Mouse (Mus musculus) G1E (cell line): ENCODE data around the gene Wwox. TPM values are rescaled to one million over a fixed set of nuclear protein-coding genes. Genes with fewer than 3 reads are reported as not detected.

Experiments used
- ATAC-seq: 2 replicates; pipeline ENCODE4 v1.8.0; 2016; ENCODE audit warnings: mild to moderate bottlenecking; ENCODE audit not compliant: insufficient number of reproducible peaks, poor library complexity, low FRiP score, severe bottlenecking; ENCODE audit errors: extremely low read depth
- DNase-seq: peaks from one replicate; pipeline ENCODE4 v3.0.0; 2012; ENCODE audit warnings: low spot score
- H3K27me3 ChIP-seq: 2 replicates; pipeline ENCODE4 v1.6.1; 2012; ENCODE audit warnings: mild to moderate bottlenecking, low read length, inconsistent platforms; ENCODE audit not compliant: insufficient read depth
- H3K36me3 ChIP-seq: replicated peaks from 2 replicates; pipeline ENCODE3; 2012; ENCODE audit warnings: mild to moderate bottlenecking, inconsistent platforms
- H3K4me1 ChIP-seq: 2 replicates; pipeline ENCODE4 v1.6.1; 2012; ENCODE audit warnings: low read depth, low read length, inconsistent platforms, mixed read lengths; ENCODE audit not compliant: insufficient read depth
- H3K4me3 ChIP-seq: 2 replicates; pipeline ENCODE4 v1.5.1; 2012; ENCODE audit warnings: low read depth, mild to moderate bottlenecking, inconsistent platforms, low read length, moderate library complexity, mixed read lengths
- H3K9me3 ChIP-seq: replicated peaks from 2 replicates; pipeline ENCODE4 v1.6.1; 2012; ENCODE audit warnings: inconsistent platforms
- CTCF ChIP-seq: IDR thresholded peaks from 2 replicates; pipeline ENCODE4 v1.5.1; 2012; ENCODE audit warnings: low read depth, low read length, inconsistent platforms, mixed read lengths
- GATA1 ChIP-seq: IDR thresholded peaks from 2 replicates; pipeline ENCODE4 v1.6.1; 2012; ENCODE audit warnings: borderline replicate concordance, low read length, inconsistent platforms, mixed read lengths
- GATA2 ChIP-seq: IDR thresholded peaks from 2 replicates; pipeline ENCODE4 v1.6.1; 2012; ENCODE audit warnings: low read depth, low read length, inconsistent platforms, borderline replicate concordance
- POLR2AphosphoS5 ChIP-seq: IDR thresholded peaks from 2 replicates; pipeline ENCODE4 v1.6.1; 2012; ENCODE audit warnings: low read depth, low read length, inconsistent platforms; ENCODE audit not compliant: insufficient replicate concordance
- TAL1 ChIP-seq: conservative IDR thresholded peaks from 2 replicates; pipeline ENCODE4 v1.6.1; 2012; ENCODE audit warnings: low read depth, low read length, inconsistent platforms, mixed read lengths
- polyA plus RNA-seq: library from polyadenylated mRNA; stranded (reverse); fragments of >175 nt; gene quantifications from 2 replicates; pipeline ENCODE4 v1.2.3, GENCODE M21; 2012
- total RNA-seq, 2 experiments: library from RNA; stranded (forward) in 1 of 2; stranded (reverse) in 1 of 2; fragments of 200-1000 nt in 1 of 2; fragments of >200 nt in 1 of 2; fragmentation: Nextera tagmentation in 1 of 2; gene quantifications; 2 replicates each; pipeline ENCODE4 v1.2.3; 2014 to 2017

The Wwox gene
- total and polyA plus RNA-seq, 3 experiments = 5.8 to 33.9 (median 7.2) TPM

- H3K4me1 ChIP-seq = no peaks in the 10 kb centered on the region
- H3K36me3 ChIP-seq = no peaks in the 10 kb centered on the region
- H3K4me3 ChIP-seq = no peak overlapping the region; the same call in 1 of the 2 replicates
- H3K9me3 ChIP-seq = peaks cover 64% of the 10 kb centered on the region
- DNase-seq (no peak), ATAC-seq (no peak)
- H3K27me3 ChIP-seq = no peaks in the 10 kb centered on the region
- TF ChIP-seq TAL1 (no peak), GATA1 (no peak), CTCF (no peak), POLR2AphosphoS5 (no peak), GATA2 (no peak)
Observed at GRCm38 (mm10) chr8:115357663-115358335, 918.3 kb downstream of the Wwox start.

- Histone ChIP-seq H3K36me3 (no peaks in the 10 kb centered on the region), H3K27me3 (no peaks in the 10 kb centered on the region), H3K4me1 (no peaks in the 10 kb centered on the region), H3K9me3 (peaks cover 61% of the 10 kb centered on the region), H3K4me3 (no peak overlapping the region)
- no peak for DNase-seq
- TF ChIP-seq POLR2AphosphoS5 = no peak
- no peak for TF ChIP-seq TAL1
- TF ChIP-seq GATA2 = no peak
- no peak for TF ChIP-seq CTCF
- no peak for TF ChIP-seq GATA1
- ATAC-seq = no peak
Observed at GRCm38 (mm10) chr8:115358481-115358880, 919.0 kb downstream of the Wwox start.

- TF ChIP-seq TAL1 (no peak), POLR2AphosphoS5 (no peak), CTCF (no peak), GATA2 (no peak), GATA1 (no peak)
- DNase-seq (no peak), ATAC-seq (no peak)
- Histone ChIP-seq H3K4me1 (no peaks in the 10 kb centered on the region), H3K4me3 (no peak overlapping the region), H3K36me3 (no peaks in the 10 kb centered on the region), H3K9me3 (peaks cover 55% of the 10 kb centered on the region), H3K27me3 (no peaks in the 10 kb centered on the region)
Observed at GRCm38 (mm10) chr8:115359701-115360100, 920.2 kb downstream of the Wwox start.

GRCm38 (mm10) chr8:115362518-115362917 is 923.1 kb downstream of the Wwox start:
- no peaks in the 10 kb centered on the region for H3K36me3 ChIP-seq
- TF ChIP-seq TAL1 = no peak
- DNase-seq (no peak), ATAC-seq (no peak)
- no peak overlapping the region for H3K4me3 ChIP-seq
- peaks cover 64% of the 10 kb centered on the region for H3K9me3 ChIP-seq
- no peaks in the 10 kb centered on the region for H3K4me1 ChIP-seq
- H3K27me3 ChIP-seq = no peaks in the 10 kb centered on the region

- no peaks in the 10 kb centered on the region for H3K27me3 ChIP-seq
- H3K4me1 ChIP-seq = no peaks in the 10 kb centered on the region
- no peaks in the 10 kb centered on the region for H3K36me3 ChIP-seq
- H3K4me3 ChIP-seq = no peak overlapping the region
- no peak for DNase-seq
- ATAC-seq = no peak
- TF ChIP-seq GATA2 = no peak
- TF ChIP-seq POLR2AphosphoS5 = no peak
- TF ChIP-seq GATA1 = no peak
- no peak for TF ChIP-seq TAL1
- no peak for TF ChIP-seq CTCF
- peaks cover 58% of the 10 kb centered on the region for H3K9me3 ChIP-seq
Observed at GRCm38 (mm10) chr8:115374957-115375356, 935.5 kb downstream of the Wwox start.

GRCm38 (mm10) chr8:115375361-115376047 is 936.0 kb downstream of the Wwox start:
- peaks cover 58% of the 10 kb centered on the region for H3K9me3 ChIP-seq
- ATAC-seq (no peak), DNase-seq (no peak)
- H3K4me1 ChIP-seq = no peaks in the 10 kb centered on the region
- H3K4me3 ChIP-seq = no peak overlapping the region
- TF ChIP-seq CTCF = no peak
- TF ChIP-seq GATA1 = no peak
- no peak for TF ChIP-seq POLR2AphosphoS5
- no peak for TF ChIP-seq GATA2
- no peaks in the 10 kb centered on the region for H3K27me3 ChIP-seq
- no peaks in the 10 kb centered on the region for H3K36me3 ChIP-seq

GRCm38 (mm10) chr8:115377321-115377720 is 937.9 kb downstream of the Wwox start:
- DNase-seq (no peak), ATAC-seq (no peak)
- H3K27me3 ChIP-seq = no peaks in the 10 kb centered on the region
- no peak overlapping the region for H3K4me3 ChIP-seq
- H3K9me3 ChIP-seq = peaks cover 51% of the 10 kb centered on the region
- no peaks in the 10 kb centered on the region for H3K36me3 ChIP-seq
- TF ChIP-seq GATA2 (no peak), TAL1 (no peak), CTCF (no peak), GATA1 (no peak), POLR2AphosphoS5 (no peak)
- no peaks in the 10 kb centered on the region for H3K4me1 ChIP-seq
